21 mouse cellular contexts compared by ENCODE assay signal in genomic region chr8:48214386-48214785, GRCm38 (mm10).
"Had no signal": no experiment of that assay in that cellular context is flagged by ENCODE, and none has a peak within 500 bp of the region (broad histone marks: within the 10 kb centered on the region; RNA-seq: fewer than 3 reads in every experiment).

No protein-coding gene starts in this region.

- H3K4me1 ChIP-seq: heart, embryonic 13.5 days; heart, embryonic 15.5 days; hindbrain, embryonic 15.5 days; kidney, embryonic 15.5 days; limb, embryonic 13.5 days; liver, embryonic 12.5 days had no signal

- ATAC-seq: intestine, embryonic 16.5 days; liver, embryonic 12.5 days had no signal

- H3K4me3 ChIP-seq: heart, embryonic 13.5 days; heart, embryonic 15.5 days; hindbrain, embryonic 13.5 days; hindbrain, embryonic 15.5 days; kidney, embryonic 15.5 days; limb, embryonic 13.5 days; limb, embryonic 15.5 days; liver, embryonic 12.5 days had no signal

- H3K27ac ChIP-seq: heart, embryonic 13.5 days; heart, embryonic 15.5 days; hindbrain, embryonic 13.5 days; hindbrain, embryonic 15.5 days; hindbrain, postnatal 0 days; kidney, embryonic 15.5 days; kidney, postnatal 0 days; limb, embryonic 13.5 days; limb, embryonic 15.5 days; liver, embryonic 12.5 days had no signal

- H3K4me2 ChIP-seq: heart, embryonic 11.5 days; heart, embryonic 13.5 days; heart, embryonic 15.5 days; hindbrain, embryonic 13.5 days; hindbrain, embryonic 15.5 days; kidney, embryonic 15.5 days; limb, embryonic 13.5 days; limb, embryonic 15.5 days; liver, embryonic 12.5 days had no signal

- H3K36me3 ChIP-seq: heart, embryonic 13.5 days; heart, embryonic 15.5 days; hindbrain, embryonic 13.5 days; hindbrain, embryonic 15.5 days; kidney, embryonic 15.5 days; limb, embryonic 13.5 days; limb, embryonic 15.5 days; liver, embryonic 12.5 days had no signal

- DNase-seq: gastrocnemius, postnatal 36 days; heart, adult 18-20 months; heart, postnatal 14 days; heart, postnatal 36 days; kidney, adult 11 months; kidney, adult 2 months; kidney, adult 9 months; kidney, postnatal 14 days; kidney, postnatal 36 days had no signal

- H3K9me3 ChIP-seq: heart, embryonic 13.5 days; heart, embryonic 15.5 days; hindbrain, embryonic 13.5 days; hindbrain, embryonic 15.5 days; kidney, embryonic 15.5 days; limb, embryonic 13.5 days; limb, embryonic 15.5 days; liver, embryonic 12.5 days had no signal

- H3K9ac ChIP-seq: heart, embryonic 13.5 days; heart, embryonic 15.5 days; hindbrain, embryonic 13.5 days; hindbrain, embryonic 15.5 days; kidney, embryonic 15.5 days; limb, embryonic 13.5 days; limb, embryonic 15.5 days; liver, embryonic 12.5 days had no signal

- H3K27me3 ChIP-seq: heart, embryonic 13.5 days; heart, embryonic 15.5 days; limb, embryonic 15.5 days; liver, embryonic 12.5 days had no signal
